Mouse (Mus musculus) natural killer cell, adult 2 months (primary cell): ENCODE measurements around the gene Cacna1c.

Experiments used
- DNase-seq, 2 experiments: peaks; one replicate each; pipeline ENCODE4 v3.0.0; 2022; ENCODE audit warnings: low spot score in 2 of 2

The Cacna1c gene

DNA sequence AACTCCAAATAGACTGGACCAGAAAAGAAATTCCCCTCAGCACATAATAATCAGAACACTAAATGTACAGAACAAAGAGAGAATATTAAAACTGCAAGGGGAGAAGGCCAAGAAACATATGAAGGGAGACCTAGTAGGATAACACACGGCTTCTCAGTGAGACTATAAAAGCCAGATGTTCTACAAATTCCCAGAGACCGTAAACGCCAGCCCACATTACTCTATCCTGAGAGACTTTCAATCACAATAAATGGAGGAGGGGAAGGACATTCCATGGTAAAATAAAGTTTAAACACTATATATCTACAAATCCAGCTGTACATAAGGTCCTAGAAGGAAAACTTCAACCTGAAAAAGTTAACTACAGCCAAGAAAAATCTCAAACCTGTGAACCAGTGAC, 185.3 kb downstream of the Cacna1c start:
- no peak for DNase-seq

GRCm38 (mm10) chr6:119009526-119009925, 186.7 kb downstream of the Cacna1c start:
- no peak for DNase-seq

- no peak for DNase-seq
These were observed 187.5 kb downstream of the Cacna1c start for GRCm38 (mm10) chr6:119008638-119009166.

- DNase-seq: no peak
These were observed 191.6 kb downstream of the Cacna1c start for GRCm38 (mm10) chr6:119004596-119004995.

DNA sequence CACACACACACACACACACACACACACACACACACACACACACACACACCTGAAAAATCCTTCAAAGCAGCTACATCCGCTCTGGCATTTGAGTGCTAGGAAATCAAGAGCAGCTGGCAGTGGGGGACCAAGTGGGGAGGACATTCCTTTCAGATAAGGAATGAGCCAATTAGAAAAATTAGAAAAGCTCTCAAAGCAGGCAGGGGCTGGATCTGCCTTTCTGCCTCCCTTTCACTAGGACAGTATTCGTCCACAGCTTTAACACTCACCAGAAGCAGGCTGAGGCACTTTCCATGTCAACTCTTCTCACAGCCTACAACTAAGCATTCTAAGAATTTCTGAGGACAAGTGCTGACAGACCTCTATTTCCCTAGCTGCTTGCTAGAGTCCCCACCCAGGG, 194.8 kb downstream of the Cacna1c start:
- DNase-seq: no peak

- no peak for DNase-seq
These were observed 196.0 kb downstream of the Cacna1c start for GRCm38 (mm10) chr6:119000255-119000654.

- no peak for DNase-seq
These were observed 196.8 kb downstream of the Cacna1c start for GRCm38 (mm10) chr6:118999329-118999875.

- DNase-seq: no peak
These were observed 198.8 kb downstream of the Cacna1c start for GRCm38 (mm10) chr6:118997397-118997796.

- no peak for DNase-seq
These were observed 201.8 kb downstream of the Cacna1c start for GRCm38 (mm10) chr6:118994272-118995061.

- DNase-seq: no peak
These were observed 203.8 kb downstream of the Cacna1c start for GRCm38 (mm10) chr6:118992391-118992790.

DNA sequence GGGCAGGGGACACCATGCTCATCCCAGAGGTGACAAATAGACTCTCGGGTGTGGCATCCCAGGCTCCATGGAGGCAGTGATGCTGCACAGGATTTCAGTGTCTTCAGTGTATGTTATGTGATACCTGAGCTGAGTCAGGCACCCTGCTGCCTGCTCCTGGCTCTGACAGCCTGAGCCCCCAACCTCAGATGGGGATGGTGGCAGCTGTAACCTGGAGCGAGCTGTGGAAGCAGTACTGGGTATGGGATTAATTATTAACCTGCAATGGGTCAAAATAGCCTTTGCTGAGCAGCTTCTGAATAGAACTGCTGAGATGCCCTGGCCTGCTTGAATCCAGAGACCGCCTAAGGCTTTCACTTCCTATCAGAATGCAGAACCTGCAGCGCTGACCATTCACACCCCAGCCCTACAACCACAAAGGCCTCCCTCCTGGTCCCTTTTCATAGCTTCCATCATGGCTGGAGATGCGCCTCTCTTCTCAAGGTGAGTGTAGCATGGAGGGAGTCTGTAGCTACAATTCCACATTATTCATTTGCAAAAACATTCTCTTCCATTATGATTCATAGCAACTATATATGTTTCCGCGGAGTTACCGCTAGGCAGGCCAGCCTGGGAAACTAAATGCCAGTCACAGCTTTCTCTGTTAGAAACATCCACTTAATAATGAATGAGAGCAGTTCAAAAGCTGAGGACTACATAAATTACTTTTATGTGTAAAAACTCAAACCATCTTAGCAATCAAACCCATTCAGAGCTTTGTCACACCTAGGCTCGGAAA, 206.0 kb downstream of the Cacna1c start:
- DNase-seq: no peak

DNA sequence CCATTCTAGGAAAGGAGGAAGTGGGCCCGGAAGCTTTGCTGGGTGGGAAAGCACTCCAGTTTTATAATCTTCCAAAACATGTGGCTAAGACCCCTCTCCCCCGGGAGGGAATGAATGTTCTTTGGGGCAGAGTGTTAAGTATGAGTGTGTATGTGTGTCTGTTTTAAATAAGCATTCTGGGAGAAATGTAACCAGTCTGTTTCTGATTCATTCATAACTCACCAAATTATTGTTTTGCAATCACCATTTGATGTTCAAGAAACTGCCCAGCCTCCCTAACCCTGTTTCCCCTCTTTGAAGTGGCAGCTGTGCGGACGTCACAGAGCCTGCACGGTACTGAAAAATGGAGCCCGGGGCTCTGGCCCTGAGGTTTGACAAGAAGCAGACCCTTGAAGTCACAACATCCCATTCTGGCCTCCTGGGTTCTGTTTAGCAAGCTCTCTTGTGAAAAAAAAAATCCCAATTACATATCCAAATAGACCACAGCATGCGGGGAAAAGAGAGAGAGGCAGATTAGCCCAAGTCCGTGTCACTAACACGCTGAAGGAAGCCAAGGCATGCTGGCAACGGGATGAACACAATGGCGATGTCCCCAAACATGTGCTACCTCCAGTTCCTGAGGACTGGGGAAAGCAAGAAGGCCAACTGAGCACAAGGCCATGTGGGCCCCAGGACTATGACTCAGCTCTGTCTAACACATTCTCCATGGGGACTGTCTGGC, 211.9 kb downstream of the Cacna1c start:
- DNase-seq: no peak

DNA sequence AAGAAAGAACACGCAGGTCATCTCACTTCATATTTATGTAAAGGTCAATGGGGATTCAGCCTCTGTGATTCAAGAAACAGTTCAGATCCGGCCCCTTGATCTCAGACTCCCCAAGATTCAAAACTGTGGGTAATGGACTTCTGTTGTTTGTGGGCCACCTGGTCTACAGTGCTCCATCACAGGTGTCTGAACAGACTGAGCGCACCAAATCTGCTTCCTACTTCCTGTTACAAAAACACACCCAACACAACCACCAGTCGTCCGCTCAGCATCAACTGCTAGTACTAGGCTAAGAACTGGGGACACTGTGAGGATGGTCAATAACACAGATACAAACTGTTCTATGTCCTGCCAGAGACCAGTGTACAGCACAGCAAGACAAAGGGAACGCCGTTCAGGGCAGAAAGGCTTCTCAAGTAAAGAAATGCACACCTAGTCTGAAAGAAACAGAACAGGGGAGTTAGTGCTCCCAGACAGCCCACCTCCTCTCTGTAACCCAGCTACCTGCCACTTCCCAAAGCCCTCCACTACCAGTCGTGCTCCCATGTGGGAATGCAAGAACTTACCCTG, 212.7 kb downstream of the Cacna1c start:
- no peak for DNase-seq

GRCm38 (mm10) chr6:118980265-118980664, 216.0 kb downstream of the Cacna1c start:
- DNase-seq: no peak

DNA sequence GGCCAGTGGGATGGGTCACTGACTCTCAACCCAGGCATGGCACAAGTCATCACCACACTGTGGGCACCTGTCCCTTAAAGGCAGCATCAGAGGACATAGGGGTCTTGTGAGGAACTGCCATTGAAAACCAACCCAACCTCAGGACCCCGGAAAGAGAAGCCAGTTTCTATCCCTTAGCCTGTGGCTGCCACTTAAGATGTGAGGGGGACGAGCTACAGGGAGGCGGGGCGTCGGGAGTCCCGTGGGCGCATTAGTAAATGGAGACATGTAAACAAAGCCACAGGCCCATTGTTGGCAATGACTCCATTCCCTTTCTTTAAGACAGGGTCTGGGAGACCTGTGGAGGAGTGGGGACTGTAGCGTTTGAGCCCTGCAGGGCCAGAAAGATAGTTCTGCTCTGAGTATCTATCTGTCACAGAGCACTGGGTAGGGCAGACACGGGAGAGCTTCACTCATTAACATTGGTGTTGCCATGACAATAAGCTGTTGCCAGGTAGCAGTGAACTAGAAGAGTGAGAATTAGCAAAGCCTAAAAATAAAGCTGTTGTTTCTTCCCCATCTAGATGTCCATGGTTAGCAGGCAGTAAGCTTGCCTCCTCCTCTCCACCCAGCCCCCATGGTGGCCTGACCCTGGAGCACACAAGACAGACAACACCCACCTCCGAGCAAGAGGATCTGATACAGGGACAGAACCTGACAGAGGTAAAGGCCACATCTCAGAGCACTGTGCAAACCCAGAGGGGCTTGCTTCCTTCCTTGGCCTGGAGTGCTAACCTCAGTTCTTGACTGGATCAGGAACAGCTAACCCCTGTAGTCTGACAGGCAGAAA, 218.6 kb downstream of the Cacna1c start:
- DNase-seq: no peak

GRCm38 (mm10) chr6:118976617-118977016, 219.6 kb downstream of the Cacna1c start:
- DNase-seq: no peak

- DNase-seq: no peak
These were observed 224.2 kb downstream of the Cacna1c start for GRCm38 (mm10) chr6:118971844-118972531.

DNA sequence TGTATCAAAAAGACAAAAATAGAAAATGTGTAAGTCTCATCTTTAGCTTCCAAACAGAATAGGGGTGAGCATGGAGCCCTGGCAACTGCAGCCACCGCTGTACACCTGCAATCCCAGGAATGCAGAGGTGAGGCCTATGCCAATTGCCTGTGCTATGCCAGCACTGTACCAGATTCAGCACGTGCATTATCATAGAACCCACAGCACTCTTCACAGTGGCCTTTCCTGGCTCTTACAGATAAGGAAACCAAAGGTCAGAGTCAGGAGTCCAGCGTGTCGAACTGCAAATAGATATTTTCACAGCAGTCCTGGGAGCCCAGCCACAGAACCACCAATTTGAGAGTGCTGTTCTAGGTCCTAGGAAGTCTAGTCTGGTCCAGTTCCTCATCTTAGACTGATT, 227.4 kb downstream of the Cacna1c start:
- no peak for DNase-seq

DNA sequence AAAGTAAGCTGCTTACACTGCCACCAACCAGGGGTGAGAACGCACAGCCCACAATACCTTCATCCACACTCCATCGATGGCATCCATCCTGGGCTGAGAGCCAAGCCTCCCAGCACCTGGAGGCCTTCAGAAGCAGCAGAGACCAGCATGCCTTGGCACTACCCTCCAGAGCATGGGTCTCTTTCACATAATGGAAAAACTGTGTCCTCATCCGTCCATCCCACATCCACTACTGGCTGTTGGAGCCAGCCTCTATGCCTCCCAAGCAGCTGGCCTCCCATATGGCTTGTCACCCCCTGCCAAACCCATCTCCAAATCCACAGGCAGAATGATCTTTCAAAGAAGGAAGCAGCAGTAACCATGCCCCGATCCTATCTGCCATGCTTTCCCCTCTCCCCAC, 229.3 kb downstream of the Cacna1c start:
- DNase-seq: no peak

- no peak for DNase-seq
These were observed 230.6 kb downstream of the Cacna1c start for GRCm38 (mm10) chr6:118965577-118965976.
